Mouse (Mus musculus) liver, adult 2 months (tissue): ENCODE measurements around the gene Fgfr2. TPM values are rescaled to one million over a fixed set of nuclear protein-coding genes. Genes with fewer than 3 reads are reported as not detected.

Source experiments
- DNase-seq: peaks from one replicate; pipeline ENCODE4 v3.0.0-alpha.2; 2011; ENCODE audit warnings: low read depth, low spot score; ENCODE audit errors: extremely low read depth
- H3K27ac ChIP-seq: fragments of 200-500 bp; replicated peaks from 2 replicates; pipeline ENCODE4 v1.5.1; 2012; ENCODE audit warnings: low read depth, mild to moderate bottlenecking, control low read depth, inconsistent platforms, low read length; ENCODE audit not compliant: insufficient read depth
- H3K27me3 ChIP-seq: fragments of 200-500 bp; 2 replicates; pipeline ENCODE4 v1.6.1; 2012; ENCODE audit warnings: mild to moderate bottlenecking, moderate library complexity, low read length, inconsistent platforms; ENCODE audit not compliant: control insufficient read depth, insufficient read depth
- H3K36me3 ChIP-seq: fragments of 200-500 bp; 2 replicates; pipeline ENCODE4 v1.6.1; 2012; ENCODE audit warnings: low read length, inconsistent platforms; ENCODE audit not compliant: control insufficient read depth, insufficient read depth
- H3K4me1 ChIP-seq: fragments of 200-500 bp; 2 replicates; pipeline ENCODE4 v1.6.1; 2011; ENCODE audit warnings: low read length; ENCODE audit not compliant: control insufficient read depth, insufficient read depth
- H3K4me3 ChIP-seq: fragments of 200-500 bp; 2 replicates; pipeline ENCODE4 v1.5.1; 2011; ENCODE audit warnings: low read depth, mild to moderate bottlenecking, control low read depth, low read length, moderate library complexity; ENCODE audit not compliant: insufficient read depth
- H3K79me2 ChIP-seq: fragments of 200-500 bp; 2 replicates; pipeline ENCODE4 v1.6.1; 2012; ENCODE audit warnings: inconsistent platforms, mild to moderate bottlenecking, low read length, moderate library complexity; ENCODE audit not compliant: control insufficient read depth, insufficient read depth
- H3K9ac ChIP-seq: fragments of 200-500 bp; 2 replicates; pipeline ENCODE4 v1.6.1; 2012; ENCODE audit warnings: low read depth, mild to moderate bottlenecking, control low read depth, inconsistent platforms, low read length
- CTCF ChIP-seq: fragments of 200-500 bp; IDR thresholded peaks from 2 replicates; pipeline ENCODE4 v1.5.1; 2011; ENCODE audit warnings: low read depth, low read length, control low read depth
- POLR2A ChIP-seq: fragments of 200-500 bp; IDR thresholded peaks from 2 replicates; pipeline ENCODE4 v1.6.1; 2011; ENCODE audit warnings: low read length, control low read depth; ENCODE audit not compliant: insufficient read depth; ENCODE audit errors: extremely low read depth
- WGBS: fragments of 180-500 bp; shearing (Covaris S2); methylation state at CpG from one replicate; pipeline ENCODE4 v1.1.7; 2018; 5-methylcytosine and 5-hydroxymethylcytosine counted together
- polyA plus RNA-seq: library from polyadenylated mRNA; depleted of rRNA; stranded (reverse); fragments of >200 nt; gene quantifications from 2 replicates; pipeline ENCODE4 v1.2.3, GENCODE M21; 2012
- total RNA-seq: library from RNA; depleted of rRNA; stranded (reverse); fragments of >200 nt; gene quantifications from 2 replicates; pipeline ENCODE4 v1.2.3, GENCODE M21; 2014

The Fgfr2 gene
- total and polyA plus RNA-seq, 2 experiments: 16.7 to 35.2 TPM

GRCm38 (mm10) chr7:132891561-132892310 lies 231.4 kb downstream of the Fgfr2 start:
- Histone ChIP-seq H3K4me1 (peaks cover 2% of the 10 kb centered on the region), H3K79me2 (no peaks in the 10 kb centered on the region), H3K4me3 (no peak overlapping the region), H3K9ac (no peak overlapping the region), H3K27me3 (no peaks in the 10 kb centered on the region), H3K27ac (no peak overlapping the region), H3K36me3 (no peaks in the 10 kb centered on the region)
- no peak for DNase-seq
- TF ChIP-seq POLR2A (no peak), CTCF (no peak)
- 72% methylated on average over 5 of the region's 5 CpGs for WGBS

- 95% methylated on average over 5 of the region's 5 CpGs for WGBS
- Histone ChIP-seq H3K79me2 (no peaks in the 10 kb centered on the region), H3K27me3 (no peaks in the 10 kb centered on the region), H3K36me3 (no peaks in the 10 kb centered on the region), H3K4me1 (peaks cover 4% of the 10 kb centered on the region), H3K27ac (no peak overlapping the region), H3K4me3 (no peak overlapping the region), H3K9ac (no peak overlapping the region)
- TF ChIP-seq CTCF: no peak
- no peak for TF ChIP-seq POLR2A
- DNase-seq: no peak
Measured at GRCm38 (mm10) chr7:132890201-132890600, 232.9 kb downstream of the Fgfr2 start.

GRCm38 (mm10) chr7:132889691-132890090 lies 233.5 kb downstream of the Fgfr2 start:
- H3K79me2 ChIP-seq: no peaks in the 10 kb centered on the region
- no peak overlapping the region for H3K9ac ChIP-seq
- no peak overlapping the region for H3K27ac ChIP-seq
- TF ChIP-seq POLR2A (no peak), CTCF (no peak)
- H3K27me3 ChIP-seq: no peaks in the 10 kb centered on the region
- no peak overlapping the region for H3K4me3 ChIP-seq
- H3K4me1 ChIP-seq: peaks cover 4% of the 10 kb centered on the region
- 95% methylated on average over 8 of the region's 8 CpGs for WGBS
- no peaks in the 10 kb centered on the region for H3K36me3 ChIP-seq
- DNase-seq: no peak

GRCm38 (mm10) chr7:132888518-132889249 lies 234.5 kb downstream of the Fgfr2 start:
- H3K4me3 ChIP-seq: no peak overlapping the region

GRCm38 (mm10) chr7:132888052-132888451 lies 235.1 kb downstream of the Fgfr2 start:
- Histone ChIP-seq H3K9ac (no peak overlapping the region), H3K36me3 (peaks cover 9% of the 10 kb centered on the region), H3K4me1 (peaks cover 4% of the 10 kb centered on the region), H3K27ac (no peak overlapping the region), H3K4me3 (no peak overlapping the region), H3K79me2 (no peaks in the 10 kb centered on the region), H3K27me3 (no peaks in the 10 kb centered on the region)
- no peak for TF ChIP-seq CTCF
- TF ChIP-seq POLR2A: no peak
- DNase-seq: no peak
- WGBS: 55% methylated on average over 3 of the region's 3 CpGs

More at GRCm38 (mm10) chr7:132888518-132889249, 234.5 kb downstream of the Fgfr2 start:
- H3K9ac ChIP-seq: no peak overlapping the region
- H3K36me3 ChIP-seq: peaks cover 2% of the 10 kb centered on the region; the same call in 1 of the 2 replicates
- peaks cover 4% of the 10 kb centered on the region for H3K4me1 ChIP-seq
- no peaks in the 10 kb centered on the region for H3K79me2 ChIP-seq
- DNase-seq: no peak
- H3K27me3 ChIP-seq: no peaks in the 10 kb centered on the region
- WGBS: 87% methylated on average over 4 of the region's 4 CpGs
- no peak overlapping the region for H3K27ac ChIP-seq
- no peak for TF ChIP-seq CTCF
- no peak for TF ChIP-seq POLR2A
